Mouse (Mus musculus) cerebral cortex, adult 2 months (tissue): ENCODE data around the gene Tmem117.

Experiments
- WGBS: fragments of 180-500 bp; shearing (Covaris S2); methylation state at CpG from one replicate; pipeline ENCODE4 v1.1.7; 2018; 5-methylcytosine and 5-hydroxymethylcytosine counted together

The Tmem117 gene

DNA sequence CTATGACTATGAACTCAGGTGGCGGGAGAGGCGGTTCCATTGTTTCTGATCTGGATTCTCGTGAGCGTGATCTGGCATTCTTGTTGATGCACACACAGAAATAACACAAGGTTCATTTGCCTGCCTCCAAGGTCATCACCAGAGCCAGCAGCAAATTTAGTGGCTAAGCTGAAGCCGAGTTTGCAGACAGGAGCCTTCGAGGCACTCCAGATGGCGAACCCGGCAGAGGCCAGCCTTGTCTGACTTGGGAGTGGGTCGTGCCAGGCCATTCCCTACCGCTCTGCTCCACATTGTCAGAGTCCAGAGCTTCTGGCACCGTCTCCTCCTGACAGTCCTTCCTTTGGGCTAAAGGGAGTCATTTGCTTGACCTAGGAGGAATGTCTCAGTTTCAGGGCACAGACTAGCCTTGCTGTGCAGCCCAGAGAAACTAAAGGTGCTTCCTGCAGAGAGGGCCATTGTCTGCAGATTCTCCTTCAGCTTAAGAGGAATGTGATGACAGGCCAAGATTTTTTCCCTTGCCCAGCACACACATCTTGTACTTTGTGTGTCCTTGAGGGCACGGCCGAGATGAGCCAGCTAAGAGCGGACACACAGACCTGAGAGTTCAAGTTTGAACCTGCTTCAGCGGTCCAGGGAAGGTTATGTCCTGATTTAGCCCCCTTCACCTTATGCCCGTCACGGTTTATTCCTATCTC lies 20.2 kb downstream of the Tmem117 start:
- 72% methylated on average over 17 of the region's 17 CpGs for WGBS

DNA sequence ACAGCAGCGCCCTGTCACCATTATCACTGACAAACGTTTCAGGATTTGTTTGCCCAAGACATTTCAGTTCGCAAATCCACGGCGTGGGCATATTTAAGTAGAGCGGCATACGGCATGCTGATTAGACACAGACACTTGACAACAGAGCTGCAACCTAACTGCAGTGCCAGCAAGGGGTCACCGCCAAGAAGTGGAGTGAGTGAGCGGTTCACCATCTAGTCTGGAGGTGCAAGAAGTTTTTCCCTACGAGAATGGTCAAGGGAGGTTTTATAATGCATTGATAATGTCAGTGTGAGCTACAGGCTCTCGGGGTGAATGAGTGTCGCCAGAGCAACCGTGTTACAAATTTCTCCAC lies 20.7 kb downstream of the Tmem117 start:
- 68% methylated on average over 13 of the region's 13 CpGs for WGBS

DNA sequence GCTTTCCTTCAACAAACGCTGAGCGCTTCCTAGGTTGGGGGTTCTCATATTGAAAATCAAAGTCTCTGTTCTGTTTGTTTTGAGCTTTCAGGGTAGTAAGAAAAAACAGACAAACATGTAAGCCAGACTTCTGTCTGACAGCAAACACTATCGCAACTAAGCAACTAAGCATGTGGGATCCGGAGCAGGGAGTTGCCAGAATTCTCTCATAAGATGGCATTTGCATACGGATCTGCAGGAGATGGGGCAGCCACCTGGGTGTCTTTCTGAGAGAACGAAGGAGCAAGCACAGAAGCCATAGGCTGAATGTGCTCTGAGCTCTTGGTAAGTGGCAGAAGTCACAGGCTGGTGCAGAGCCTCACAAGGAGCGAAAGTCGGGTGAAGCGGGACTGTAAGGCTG lies 22.3 kb downstream of the Tmem117 start:
- 62% methylated on average over 9 of the region's 9 CpGs for WGBS

DNA sequence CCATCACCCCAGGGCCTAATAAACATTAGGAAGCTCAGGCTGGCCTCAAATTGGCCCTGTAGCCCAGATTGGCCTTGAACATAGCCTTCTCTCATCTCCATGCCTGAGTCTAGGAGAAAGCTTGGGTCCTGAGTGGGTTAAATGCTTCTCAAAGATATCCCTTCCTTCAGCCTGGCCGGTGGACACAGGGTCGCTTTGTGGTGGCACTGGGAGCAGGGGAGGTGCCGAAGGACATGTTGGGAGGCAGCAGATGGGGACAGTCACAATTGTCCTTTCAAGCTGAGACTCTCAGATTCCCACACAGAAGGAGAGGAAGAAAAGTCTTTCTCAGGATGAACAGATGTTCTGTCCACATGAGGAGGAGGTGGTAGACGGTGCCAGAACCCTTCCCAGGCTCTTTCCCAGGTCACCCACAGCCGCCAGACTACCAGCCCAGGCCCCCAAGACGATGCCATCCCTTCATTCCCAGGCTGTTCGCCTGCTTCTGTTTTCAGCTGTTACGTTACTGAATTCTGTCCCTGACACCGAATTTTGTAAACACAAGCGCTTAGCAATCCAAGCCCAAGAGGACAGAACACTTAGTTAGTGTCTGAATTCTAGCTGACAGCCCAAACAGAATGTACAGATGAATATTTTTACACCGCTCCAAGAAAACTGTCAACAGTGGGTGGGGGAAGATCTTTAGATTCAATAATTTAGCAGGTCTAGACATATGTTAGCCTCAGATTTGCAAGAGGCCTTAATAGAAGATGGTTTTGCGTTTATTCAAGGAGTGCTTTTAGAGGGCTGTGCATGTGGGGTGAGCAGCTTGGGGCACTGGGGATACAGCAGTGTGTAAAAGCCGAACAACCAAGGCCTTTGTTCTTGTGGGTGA lies 23.2 kb downstream of the Tmem117 start:
- 37% methylated on average over 13 of the region's 13 CpGs for WGBS

- WGBS, result 70% methylated on average over 3 of the region's 3 CpGs
Observed at GRCm38 (mm10) chr15:94652843-94653206, 23.8 kb downstream of the Tmem117 start.

GRCm38 (mm10) chr15:94655811-94656323 lies 26.8 kb downstream of the Tmem117 start:
- 80% methylated on average over 13 of the region's 13 CpGs for WGBS

DNA sequence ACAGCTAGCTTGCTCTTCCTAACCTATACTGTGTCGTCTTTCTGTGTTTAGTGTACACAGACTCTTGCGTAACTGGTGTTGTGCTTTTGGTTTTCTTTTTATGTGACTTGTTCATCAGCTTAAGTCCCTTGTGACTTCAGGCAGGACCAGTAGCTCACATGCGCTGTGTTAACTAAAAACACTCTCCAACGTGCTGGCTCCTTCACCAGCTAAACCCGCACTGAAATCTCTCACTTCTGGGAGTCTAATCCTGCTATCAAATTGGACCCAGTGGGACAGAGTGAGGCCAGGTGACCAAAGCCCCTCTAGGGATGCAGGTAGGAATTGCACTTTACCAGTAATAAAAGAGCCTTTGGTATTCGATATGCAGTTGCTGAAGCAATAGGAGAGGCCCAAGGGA lies 28.9 kb downstream of the Tmem117 start:
- 84% methylated on average over 6 of the region's 6 CpGs for WGBS

- 82% methylated on average over 13 of the region's 13 CpGs for WGBS
Observed at GRCm38 (mm10) chr15:94658392-94659111, 29.5 kb downstream of the Tmem117 start.

DNA sequence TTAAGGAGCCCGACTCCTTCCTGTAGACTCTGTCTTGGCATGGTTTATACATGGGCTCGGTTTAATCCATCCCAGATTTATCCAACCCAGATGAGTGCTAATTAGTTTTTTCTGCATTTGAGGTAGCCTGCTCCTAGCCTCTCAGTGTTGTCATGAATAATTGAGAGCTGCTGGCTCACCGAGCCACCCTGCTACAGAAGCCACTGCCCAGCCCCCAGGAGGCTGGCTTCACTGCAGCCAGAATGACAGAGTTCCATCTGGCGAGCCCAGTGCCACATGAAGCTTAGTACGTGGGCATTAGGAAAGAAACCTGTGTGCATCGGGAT lies 30.0 kb downstream of the Tmem117 start:
- WGBS, result 44% methylated on average over 6 of the region's 6 CpGs

GRCm38 (mm10) chr15:94660913-94661312 lies 31.9 kb downstream of the Tmem117 start:
- WGBS, result 66% methylated on average over 7 of the region's 7 CpGs

- 19% methylated on average over 9 of the region's 9 CpGs for WGBS
Observed at GRCm38 (mm10) chr15:94661398-94661797, 32.4 kb downstream of the Tmem117 start.

GRCm38 (mm10) chr15:94664612-94665011 lies 35.6 kb downstream of the Tmem117 start:
- WGBS, result 94% methylated on average over 6 of the region's 6 CpGs

- WGBS, result 75% methylated on average over 3 of the region's 3 CpGs
Observed at GRCm38 (mm10) chr15:94681135-94681534, 52.1 kb downstream of the Tmem117 start.

GRCm38 (mm10) chr15:94684269-94684668 lies 55.2 kb downstream of the Tmem117 start:
- 63% methylated on average over 7 of the region's 7 CpGs for WGBS

GRCm38 (mm10) chr15:94687176-94687575 lies 58.1 kb downstream of the Tmem117 start:
- 82% methylated on average over 7 of the region's 7 CpGs for WGBS

- 21% methylated on average over 3 of the region's 3 CpGs for WGBS
Observed at GRCm38 (mm10) chr15:94687629-94688028, 58.6 kb downstream of the Tmem117 start.

- WGBS, result 77% methylated on average over 5 of the region's 5 CpGs
Observed at GRCm38 (mm10) chr15:94689195-94689883, 60.3 kb downstream of the Tmem117 start.

- WGBS, result 43% methylated on average over 6 of the region's 6 CpGs
Observed at GRCm38 (mm10) chr15:94689884-94690231, 60.8 kb downstream of the Tmem117 start.

- 25% methylated on average over 5 of the region's 5 CpGs for WGBS
Observed at GRCm38 (mm10) chr15:94722759-94723158, 93.7 kb downstream of the Tmem117 start.

DNA sequence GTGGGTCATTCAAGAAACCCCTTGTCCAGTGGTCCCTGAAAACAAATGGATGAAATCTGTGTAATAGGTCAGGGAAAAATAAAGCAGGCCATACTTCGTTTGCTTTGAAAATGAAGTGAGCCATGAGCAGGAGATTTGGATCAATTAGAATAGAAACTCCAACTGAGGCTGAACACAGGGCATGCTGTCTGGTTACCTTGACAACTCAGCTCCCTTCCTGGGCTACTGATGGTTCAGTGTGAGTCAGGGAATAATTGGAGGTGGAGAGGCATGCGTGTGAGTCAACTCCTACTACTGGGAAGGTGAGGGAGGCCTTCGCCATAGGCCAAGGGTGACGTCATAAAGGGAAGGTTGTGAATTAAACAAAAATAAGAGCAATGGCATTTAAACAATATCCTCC lies 103.1 kb downstream of the Tmem117 start:
- WGBS, result 43% methylated on average over 4 of the region's 4 CpGs

GRCm38 (mm10) chr15:94769227-94769626 lies 140.2 kb downstream of the Tmem117 start:
- WGBS, result 9% methylated on average over 4 of the region's 4 CpGs
